Mouse (Mus musculus): ENCODE data around the gene Neo1. TPM values are rescaled to one million over a fixed set of nuclear protein-coding genes. Genes with fewer than 3 reads are reported as not detected.

Neo1 gene
- 16.3 and 25.1 TPM in 2 replicates for polyA plus RNA-seq (2012; rRNA removed)

DNA sequence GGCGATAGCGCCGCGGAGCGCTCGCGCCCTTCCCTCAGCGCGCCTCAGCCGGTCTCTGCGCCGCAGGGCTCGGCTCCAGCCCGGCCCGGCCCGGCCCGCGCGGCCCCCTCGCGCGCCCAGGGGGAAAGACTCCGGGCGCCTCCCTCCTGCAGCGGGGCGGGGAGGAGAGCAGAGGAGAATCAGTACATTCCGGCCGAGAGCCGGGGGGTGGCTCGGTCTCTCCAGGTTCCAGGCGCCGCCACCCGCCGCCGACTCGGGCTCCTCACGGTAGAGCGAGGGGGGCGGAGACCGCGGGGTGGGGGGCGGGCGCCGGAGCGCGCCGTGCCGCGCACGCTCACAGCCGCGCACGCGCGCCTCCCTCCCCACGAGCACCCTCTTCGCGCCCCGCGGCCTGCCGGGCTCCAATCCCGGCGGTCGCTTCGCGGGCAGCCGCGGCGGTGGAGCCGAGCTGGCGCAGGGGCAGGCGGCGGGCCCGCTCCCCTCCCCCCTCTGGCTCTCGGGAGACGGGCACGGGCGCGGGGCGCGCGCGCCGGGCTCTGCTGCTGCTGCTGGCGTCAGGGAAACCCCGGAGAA, at the start of gene Neo1:
Gene Neo1 (minus strand): TSS at position 283 of the 573 bp plus-strand sequence.
- WGBS: under 1% methylated on average over 66 of the region's 86 CpGs
- DNase-seq (ENCODE audit: low read depth, low spot score): no peak

DNA sequence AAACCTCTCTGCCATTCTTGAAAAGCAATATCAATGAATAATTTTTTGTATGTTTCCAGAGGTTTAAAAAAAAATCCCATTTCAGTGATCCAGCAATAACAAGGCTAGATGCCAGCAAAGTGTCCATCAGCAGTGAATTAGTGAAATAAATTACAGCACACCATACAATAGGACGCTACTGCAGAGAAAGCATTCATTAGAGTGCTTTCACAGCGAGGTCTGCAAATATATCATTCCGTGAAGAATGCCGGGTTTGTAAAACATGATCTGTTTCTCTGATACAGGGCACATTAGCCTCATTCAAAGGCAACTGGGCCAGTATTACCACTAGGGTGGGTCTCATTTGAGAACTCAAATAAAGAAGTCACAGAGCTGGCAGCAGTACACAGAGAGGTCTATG, 39.4 kb upstream of the Neo1 start:
- no peak for DNase-seq (ENCODE audit: low read depth, low spot score)
- WGBS: 78% methylated on average over 4 of the region's 4 CpGs

GRCm38 (mm10) chr9:59073887-59074286, 37.6 kb upstream of the Neo1 start:
- no peak for DNase-seq (ENCODE audit: low read depth, low spot score)
- 91% methylated on average over 4 of the region's 4 CpGs for WGBS

DNA sequence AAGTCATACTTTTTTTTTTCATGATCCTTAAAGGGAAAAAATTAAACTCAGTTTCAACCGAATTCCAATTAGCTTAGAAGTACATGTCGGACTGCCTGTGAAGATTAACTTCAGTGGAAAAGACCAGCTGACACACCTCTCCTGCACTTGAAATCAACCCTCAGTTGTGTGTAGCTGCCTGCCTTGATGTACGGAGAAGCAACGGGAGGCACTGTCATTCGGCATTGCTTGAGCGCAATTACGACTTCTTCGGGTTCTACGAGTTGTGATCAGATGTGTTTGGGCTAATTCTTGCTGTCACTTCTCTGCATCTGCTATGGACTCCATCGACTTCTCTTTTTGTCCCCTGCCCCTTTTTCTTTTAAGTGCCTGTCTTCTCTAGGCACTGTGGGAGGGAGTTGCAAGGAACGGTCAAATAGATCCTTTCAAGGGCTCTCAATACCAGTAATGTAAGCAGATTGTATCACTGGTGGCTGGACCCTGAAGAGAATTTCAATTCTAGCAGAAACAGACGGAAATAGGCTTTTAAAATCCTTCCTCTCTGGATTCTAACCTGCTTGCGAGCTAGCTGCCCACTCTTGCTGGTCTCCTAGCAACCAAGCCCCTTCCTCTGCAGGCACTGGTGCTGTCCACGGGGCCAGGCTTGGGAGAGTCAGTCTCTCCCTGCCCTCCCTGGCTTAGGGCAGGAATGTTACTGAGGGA, 36.0 kb upstream of the Neo1 start:
- 66% methylated on average over 14 of the region's 14 CpGs for WGBS
- DNase-seq (ENCODE audit: low read depth, low spot score): no peak

GRCm38 (mm10) chr9:59071220-59071977, 35.2 kb upstream of the Neo1 start:
- DNase-seq (ENCODE audit: low read depth, low spot score): no peak
- WGBS: 53% methylated on average over 7 of the region's 7 CpGs

- no peak for DNase-seq (ENCODE audit: low read depth, low spot score)
- 87% methylated on average over 4 of the region's 4 CpGs for WGBS
Observed at GRCm38 (mm10) chr9:59070216-59070615, 34.0 kb upstream of the Neo1 start.

DNA sequence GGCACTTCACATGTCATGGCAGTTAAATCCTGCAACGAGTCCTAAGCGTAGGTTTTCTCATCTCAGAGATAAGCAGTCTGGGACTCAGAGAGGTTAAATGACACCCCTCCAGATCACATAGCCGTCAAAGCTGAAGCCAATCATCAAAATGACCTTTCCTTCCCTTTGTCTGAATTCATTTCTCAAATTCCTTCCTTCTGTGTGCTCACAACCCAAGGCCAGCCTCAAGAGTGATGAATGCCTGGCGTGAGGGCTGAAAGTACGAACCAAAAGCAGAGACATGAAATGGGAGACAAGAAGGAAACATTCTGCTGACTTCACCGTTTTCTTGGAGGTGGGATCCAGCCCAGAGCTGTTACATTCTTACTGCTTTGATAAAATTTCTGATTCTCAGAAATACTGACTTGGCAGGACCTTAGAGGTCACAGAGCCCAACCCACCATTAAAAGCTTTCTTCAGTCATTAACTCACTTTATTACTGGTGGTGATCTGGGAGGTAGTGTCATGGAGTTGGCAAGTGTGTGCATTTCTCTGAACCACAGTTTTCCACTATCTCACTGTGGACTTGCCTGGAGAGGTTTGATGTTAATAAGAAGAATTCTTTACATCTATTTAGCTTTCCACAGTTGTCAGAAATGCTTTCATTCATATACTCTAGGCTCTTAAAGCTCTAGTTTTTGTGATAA, 29.5 kb upstream of the Neo1 start:
- 43% methylated on average over 6 of the region's 6 CpGs for WGBS
- no peak for DNase-seq (ENCODE audit: low read depth, low spot score)

DNA sequence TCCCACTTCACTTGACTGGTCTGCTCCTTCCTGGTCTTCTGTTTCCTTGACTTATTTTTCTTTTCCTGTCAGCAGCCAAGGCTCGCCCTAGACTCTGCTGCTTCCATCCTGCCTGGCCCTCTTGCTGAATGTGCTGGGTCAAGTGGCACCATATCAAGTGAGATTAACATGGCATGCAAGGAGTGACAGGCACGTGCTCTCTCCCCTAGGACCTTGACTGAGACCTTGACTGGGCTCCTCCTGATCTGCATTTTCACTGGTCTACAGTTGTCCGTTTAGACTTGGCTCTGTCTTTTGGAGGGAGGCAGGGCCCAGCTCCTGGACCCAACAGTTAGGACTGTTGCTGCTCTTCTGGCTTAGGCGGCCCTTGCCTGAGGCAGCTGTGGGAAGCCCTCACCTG, 26.2 kb upstream of the Neo1 start:
- 76% methylated on average over 4 of the region's 4 CpGs for WGBS
- no peak for DNase-seq (ENCODE audit: low read depth, low spot score)

- DNase-seq (ENCODE audit: low read depth, low spot score): peak; percentile 42
- WGBS: 33% methylated on average over 9 of the region's 9 CpGs
Observed at GRCm38 (mm10) chr9:59060026-59060605, 23.9 kb upstream of the Neo1 start.

DNA sequence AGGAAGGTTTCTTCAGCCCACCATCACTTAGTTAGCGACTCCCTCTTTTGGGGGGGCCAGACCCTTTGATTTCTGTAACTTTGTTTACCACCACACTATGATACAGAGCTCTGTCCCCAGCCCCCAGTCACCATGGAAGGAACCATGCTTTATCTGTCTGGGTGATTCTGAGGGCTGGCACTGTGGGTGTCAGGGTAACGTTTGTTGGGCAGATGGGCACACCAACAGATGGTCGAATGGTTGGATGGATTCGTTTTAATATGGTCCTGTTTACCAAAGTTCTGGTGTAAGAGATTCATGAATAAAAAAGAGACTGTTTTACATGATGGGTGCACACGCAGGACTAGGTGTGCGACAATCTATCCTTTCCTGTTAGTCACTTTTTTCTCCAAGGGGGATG, 22.9 kb upstream of the Neo1 start:
- DNase-seq (ENCODE audit: low read depth, low spot score): no peak
- WGBS: 90% methylated on average over 6 of the region's 6 CpGs

- DNase-seq (ENCODE audit: low read depth, low spot score): no peak
- WGBS: 97% methylated on average over 6 of the region's 6 CpGs
Observed at GRCm38 (mm10) chr9:59058060-59058459, 21.8 kb upstream of the Neo1 start.

DNA sequence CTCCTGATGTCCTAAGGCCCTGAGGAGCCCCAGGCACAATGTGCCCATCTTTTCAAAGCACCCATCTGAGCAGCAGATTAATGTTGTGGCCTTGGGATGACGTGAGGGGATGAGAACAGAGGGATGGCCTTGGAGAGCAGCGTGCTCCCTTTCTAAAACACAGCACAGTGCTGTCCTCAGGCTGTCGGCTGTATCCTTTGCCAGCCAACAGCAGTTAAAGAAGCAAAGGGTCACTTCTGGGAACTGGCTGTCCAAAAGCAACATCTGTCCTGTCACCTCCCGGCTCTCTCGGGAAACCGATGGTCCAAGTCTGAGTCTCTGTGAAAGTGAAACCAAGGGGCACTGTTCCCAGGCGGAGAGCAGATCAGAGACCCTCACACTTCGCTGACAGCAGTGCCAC, 20.0 kb upstream of the Neo1 start:
- 65% methylated on average over 8 of the region's 8 CpGs for WGBS
- DNase-seq (ENCODE audit: low read depth, low spot score): no peak

DNA sequence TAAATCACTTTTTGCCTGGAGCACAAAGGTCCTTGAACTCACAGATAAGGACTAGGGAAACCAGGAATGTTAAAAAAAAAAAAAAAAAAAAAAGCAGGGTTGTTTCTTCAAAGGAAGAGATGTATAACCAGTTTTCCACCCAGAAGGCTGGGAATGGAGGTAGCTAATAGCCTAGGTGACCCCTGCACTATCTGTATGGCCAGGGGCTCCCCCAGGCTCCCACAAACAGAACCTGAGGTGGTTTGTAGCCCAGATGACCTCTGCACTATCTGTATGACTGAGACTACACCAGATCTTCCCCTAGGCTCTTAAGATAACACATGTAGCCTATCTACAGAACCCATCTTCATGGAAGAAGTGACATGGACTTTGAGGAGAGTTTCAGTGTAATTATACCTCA, 5.6 kb upstream of the Neo1 start:
- DNase-seq (ENCODE audit: low read depth, low spot score): no peak

- no peak for DNase-seq (ENCODE audit: low read depth, low spot score)
- under 1% methylated on average over 56 of the region's 56 CpGs for WGBS
Observed at GRCm38 (mm10) chr9:59036732-59037341, 596 bp upstream of the Neo1 start.

GRCm38 (mm10) chr9:59035342-59036158, 691 bp downstream of the Neo1 start:
- no peak for DNase-seq (ENCODE audit: low read depth, low spot score)
- WGBS: under 1% methylated on average over 63 of the region's 63 CpGs

DNA sequence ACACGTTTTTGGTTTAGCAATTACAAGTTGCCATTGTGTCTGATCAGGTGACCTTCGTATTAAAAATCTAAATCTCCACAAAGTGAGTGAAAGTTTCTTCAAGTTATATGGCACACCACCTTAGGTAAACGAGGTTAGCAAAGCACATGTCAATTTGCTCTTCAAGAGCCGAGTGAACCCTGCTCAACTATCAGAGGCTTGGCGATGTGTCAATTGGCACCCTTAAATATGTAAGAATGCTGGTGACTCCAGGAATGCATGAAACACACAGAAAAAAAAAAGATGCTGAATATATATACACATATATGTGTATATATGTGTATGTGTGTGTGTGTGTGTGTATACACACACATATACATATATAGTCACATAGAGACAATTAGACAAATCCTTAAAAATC, 1.4 kb downstream of the Neo1 start:
- WGBS: 17% methylated on average over 5 of the region's 5 CpGs
- no peak for DNase-seq (ENCODE audit: low read depth, low spot score)

- WGBS: 68% methylated on average over 3 of the region's 3 CpGs
- no peak for DNase-seq (ENCODE audit: low read depth, low spot score)
Observed at GRCm38 (mm10) chr9:59033492-59033891, 2.7 kb downstream of the Neo1 start.

- 69% methylated on average over 4 of the region's 4 CpGs for WGBS
- DNase-seq (ENCODE audit: low read depth, low spot score): no peak
Observed at GRCm38 (mm10) chr9:59024245-59024844, 11.9 kb downstream of the Neo1 start.
